Mouse (Mus musculus) midbrain, embryonic 11.5 days (tissue): Measurements from ENCODE around the gene Ap3b2. TPM values are rescaled to one million over a fixed set of nuclear protein-coding genes. Genes with fewer than 3 reads are reported as not detected.

Source experiments
- ATAC-seq: fragments of 200-750 bp; cut with Nextera tagmentation; 2 replicates; pipeline ENCODE4 v1.8.0; 2017; ENCODE audit warnings: moderate TSS enrichment, moderate library complexity; ENCODE audit not compliant: low FRiP score
- DNase-seq: peaks from one replicate; pipeline ENCODE4 v3.0.0; 2015; ENCODE audit warnings: low spot score; ENCODE audit errors: missing footprints
- H3K27ac ChIP-seq: fragments of 300-500 bp; sonication (generic); 2 replicates; pipeline ENCODE4 v1.5.1; 2014; ENCODE audit warnings: low read depth, low read length
- H3K27me3 ChIP-seq: fragments of 300-500 bp; sonication (generic); 2 replicates; pipeline ENCODE4 v1.6.1; 2014; ENCODE audit warnings: mild to moderate bottlenecking, low read length, moderate library complexity, mixed read lengths; ENCODE audit not compliant: control insufficient read depth, insufficient read depth
- H3K36me3 ChIP-seq: fragments of 300-500 bp; sonication (generic); 2 replicates; pipeline ENCODE4 v1.6.1; 2014; ENCODE audit warnings: mild to moderate bottlenecking, low read length, moderate library complexity, mixed read lengths; ENCODE audit not compliant: control insufficient read depth, insufficient read depth
- H3K4me1 ChIP-seq: fragments of 300-500 bp; sonication (generic); 2 replicates; pipeline ENCODE4 v1.6.1; 2014; ENCODE audit warnings: low read length; ENCODE audit not compliant: control insufficient read depth, insufficient read depth
- H3K4me2 ChIP-seq: fragments of 300-500 bp; sonication (generic); 2 replicates; pipeline ENCODE4 v1.6.1; 2014; ENCODE audit warnings: mild to moderate bottlenecking, moderate library complexity
- H3K4me3 ChIP-seq: fragments of 300-500 bp; sonication (generic); 2 replicates; pipeline ENCODE4 v1.5.1; 2014; ENCODE audit warnings: low read depth, low read length
- H3K9ac ChIP-seq: fragments of 300-500 bp; sonication (generic); 2 replicates; pipeline ENCODE4 v1.6.1; 2014; ENCODE audit warnings: low read length
- H3K9me3 ChIP-seq: fragments of 300-500 bp; sonication (generic); 2 replicates; pipeline ENCODE4 v1.6.1; 2016; ENCODE audit warnings: low read length; ENCODE audit not compliant: control insufficient read depth
- WGBS: fragments of 180-500 bp; shearing (Covaris S2); extraction: QIAGEN DNeasy Blood & Tissue Kit; methylation state at CpG from one replicate; pipeline ENCODE4 v1.1.7; 2014; 5-methylcytosine and 5-hydroxymethylcytosine counted together
- polyA plus RNA-seq: library from polyadenylated mRNA; unstranded; fragments of >200 nt; fragmentation: Nextera tagmentation; extraction: Ambion mirVana; gene quantifications from 2 replicates; pipeline ENCODE4 v1.2.1, GENCODE M21; 2014

Gene Ap3b2
- 33.4 and 34.4 TPM in 2 replicates for polyA plus RNA-seq

DNA sequence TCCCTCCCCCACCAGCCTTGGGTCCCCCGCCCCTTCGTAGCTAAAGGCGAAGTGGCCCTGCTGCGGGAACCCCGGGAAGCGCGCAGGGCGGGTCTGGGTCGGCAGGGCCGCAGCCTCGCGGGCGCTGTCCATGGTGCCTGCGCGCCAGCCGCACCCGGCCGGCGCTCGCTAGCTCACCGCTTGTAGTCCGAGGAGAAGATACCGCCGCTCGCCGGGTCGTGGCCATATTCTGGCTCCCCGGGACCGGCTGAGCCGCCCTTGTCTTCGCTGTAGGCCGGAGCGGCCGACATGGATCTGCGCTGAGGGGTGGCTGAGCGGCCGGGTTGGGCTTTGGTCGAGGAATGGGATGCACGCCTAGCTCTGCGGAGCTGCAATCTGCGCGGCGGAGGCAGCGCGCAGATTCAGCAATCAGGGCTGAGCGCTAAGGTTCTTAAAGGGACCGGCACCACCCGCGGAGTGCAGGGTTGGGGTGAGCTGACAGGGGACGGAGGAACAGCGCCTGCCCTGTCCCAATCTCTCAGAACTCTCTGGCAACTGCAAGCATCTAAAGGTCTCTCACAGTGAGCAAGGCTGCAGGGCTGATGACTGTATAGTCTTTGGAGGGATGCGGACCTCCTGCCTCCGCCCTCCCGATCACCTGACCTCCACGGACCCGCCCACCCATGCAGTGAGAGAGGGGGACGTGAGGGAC, at the start of gene Ap3b2:
Gene Ap3b2, minus strand, starts transcription at position 595 of the 691 bp plus-strand sequence.
- no peaks in the 10 kb centered on the region for H3K27me3 ChIP-seq
- H3K4me3 ChIP-seq, result peak within 1 kb of the TSS; percentile 70
- H3K4me1 ChIP-seq, result peaks cover 30% of the 10 kb centered on the region
- H3K9me3 ChIP-seq, result no peaks in the 10 kb centered on the region
- DNase-seq, result peak; percentile 97
- H3K9ac ChIP-seq, result peak within 1 kb of the TSS; percentile 62
- no peaks in the 10 kb centered on the region for H3K36me3 ChIP-seq
- peak; percentile 88 for ATAC-seq
- H3K4me2 ChIP-seq, result peak within 1 kb of the TSS; percentile 84
- WGBS, result under 1% methylated on average over 48 of the region's 57 CpGs
- H3K27ac ChIP-seq, result peak within 1 kb of the TSS; percentile 87

GRCm38 (mm10) chr7:81542934-81543333, 49.2 kb upstream of the Ap3b2 start:
- WGBS, result 81% methylated on average over 8 of the region's 8 CpGs
- peak; percentile 8 for DNase-seq
- Histone ChIP-seq H3K4me2 (no peak overlapping the region), H3K9me3 (no peaks in the 10 kb centered on the region), H3K4me3 (no peak overlapping the region), H3K36me3 (no peaks in the 10 kb centered on the region), H3K9ac (no peak overlapping the region), H3K27me3 (no peaks in the 10 kb centered on the region), H3K4me1 (0 out of 2 replicates have a peak, but pooled peaks cover 5% of the 10 kb centered on the region), H3K27ac (no peak overlapping the region)
- no peak for ATAC-seq

GRCm38 (mm10) chr7:81541924-81542524, 48.3 kb upstream of the Ap3b2 start:
- no peaks in the 10 kb centered on the region for H3K9me3 ChIP-seq
- 85% methylated on average over 7 of the region's 7 CpGs for WGBS
- no peak overlapping the region for H3K4me2 ChIP-seq
- ATAC-seq, result no peak
- 0 out of 2 replicates have a peak, but pooled peaks cover 5% of the 10 kb centered on the region for H3K4me1 ChIP-seq
- H3K36me3 ChIP-seq, result no peaks in the 10 kb centered on the region
- H3K27ac ChIP-seq, result no peak overlapping the region
- DNase-seq, result peak; percentile 51
- no peak overlapping the region for H3K4me3 ChIP-seq
- H3K27me3 ChIP-seq, result no peaks in the 10 kb centered on the region
- H3K9ac ChIP-seq, result no peak overlapping the region

DNA sequence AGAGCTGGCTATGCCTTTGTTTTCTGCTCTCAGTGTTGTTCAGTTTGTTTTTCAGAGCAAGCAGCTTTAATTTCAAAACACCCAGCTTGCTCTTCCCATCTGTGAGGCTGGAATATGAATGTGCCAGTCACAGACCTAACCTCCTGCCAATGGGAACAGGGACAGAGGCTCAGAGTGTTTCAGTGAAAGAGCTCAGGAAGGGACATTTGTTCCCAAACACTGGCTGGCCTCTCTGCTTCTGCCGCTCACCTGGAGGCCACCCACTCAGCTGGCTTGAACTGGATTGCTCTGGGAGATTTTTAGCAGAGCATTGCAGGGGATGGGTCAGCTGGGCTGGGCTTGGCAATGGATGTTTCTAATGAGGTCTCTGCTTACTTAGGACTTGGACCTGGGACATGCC, 47.3 kb upstream of the Ap3b2 start:
- 75% methylated on average over 1 of the region's 1 CpGs for WGBS
- H3K27me3 ChIP-seq, result no peaks in the 10 kb centered on the region
- no peak for ATAC-seq
- no peak overlapping the region for H3K4me3 ChIP-seq
- no peak overlapping the region for H3K27ac ChIP-seq
- H3K4me1 ChIP-seq, result 0 out of 2 replicates have a peak, but pooled peaks cover 2% of the 10 kb centered on the region
- H3K4me2 ChIP-seq, result no peak overlapping the region
- no peak overlapping the region for H3K9ac ChIP-seq
- no peaks in the 10 kb centered on the region for H3K36me3 ChIP-seq
- peak; percentile 61 for DNase-seq
- H3K9me3 ChIP-seq, result no peaks in the 10 kb centered on the region

DNA sequence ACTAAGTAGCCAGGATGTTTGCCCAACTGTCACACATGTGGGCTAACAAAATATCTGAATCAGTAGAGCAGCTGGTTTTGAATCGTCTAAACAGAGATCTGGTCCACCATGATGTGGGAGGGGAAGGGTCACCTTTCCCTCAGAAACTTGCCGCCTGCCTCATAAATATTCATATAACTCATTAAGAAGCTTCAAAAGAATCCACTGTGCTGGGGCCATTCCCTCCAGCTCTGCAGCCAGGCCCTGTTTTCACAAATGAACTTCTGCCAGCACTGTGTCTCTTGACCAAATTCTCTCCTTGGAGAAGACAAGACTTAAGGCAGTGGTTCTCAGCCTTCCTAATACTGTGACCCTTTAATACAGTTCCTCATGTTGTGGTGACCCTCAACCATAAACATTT, 45.8 kb upstream of the Ap3b2 start:
- H3K27ac ChIP-seq, result no peak overlapping the region
- no peak for DNase-seq
- H3K9me3 ChIP-seq, result no peaks in the 10 kb centered on the region
- no peaks in the 10 kb centered on the region for H3K27me3 ChIP-seq
- ATAC-seq, result peak; percentile 67; the same call in 1 of the 2 replicates
- no peaks in the 10 kb centered on the region; the same call in 1 of the 2 replicates for H3K36me3 ChIP-seq
- H3K4me2 ChIP-seq, result no peak overlapping the region
- H3K9ac ChIP-seq, result no peak overlapping the region
- H3K4me3 ChIP-seq, result no peak overlapping the region
- 17% methylated on average over 2 of the region's 2 CpGs for WGBS
- 0 out of 2 replicates have a peak, but pooled peaks cover 2% of the 10 kb centered on the region for H3K4me1 ChIP-seq

- DNase-seq, result peak; percentile 83
- H3K4me1 ChIP-seq, result 0 out of 2 replicates have a peak, but pooled peaks cover 2% of the 10 kb centered on the region
Observed at GRCm38 (mm10) chr7:81538070-81538675, 44.4 kb upstream of the Ap3b2 start.

GRCm38 (mm10) chr7:81536478-81536877, 42.8 kb upstream of the Ap3b2 start:
- DNase-seq, result peak; percentile 49
- 93% methylated on average over 4 of the region's 4 CpGs for WGBS
- H3K4me3 ChIP-seq, result no peak overlapping the region
- H3K27ac ChIP-seq, result no peak overlapping the region
- H3K27me3 ChIP-seq, result no peaks in the 10 kb centered on the region
- 0 out of 2 replicates have a peak, but pooled peaks cover 2% of the 10 kb centered on the region for H3K4me1 ChIP-seq
- H3K9ac ChIP-seq, result no peak overlapping the region
- peaks cover 12% of the 10 kb centered on the region; the same call in 1 of the 2 replicates for H3K36me3 ChIP-seq
- H3K4me2 ChIP-seq, result no peak overlapping the region
- ATAC-seq, result no peak
- H3K9me3 ChIP-seq, result no peaks in the 10 kb centered on the region

More at GRCm38 (mm10) chr7:81538070-81538675, 44.4 kb upstream of the Ap3b2 start:
- no peaks in the 10 kb centered on the region for H3K9me3 ChIP-seq
- 80% methylated on average over 2 of the region's 2 CpGs for WGBS
- H3K36me3 ChIP-seq, result peaks cover 6% of the 10 kb centered on the region; the same call in 1 of the 2 replicates
- no peak overlapping the region for H3K9ac ChIP-seq
- no peak overlapping the region for H3K4me2 ChIP-seq
- no peaks in the 10 kb centered on the region for H3K27me3 ChIP-seq
- no peak overlapping the region for H3K27ac ChIP-seq
- H3K4me3 ChIP-seq, result no peak overlapping the region
- no peak for ATAC-seq

DNA sequence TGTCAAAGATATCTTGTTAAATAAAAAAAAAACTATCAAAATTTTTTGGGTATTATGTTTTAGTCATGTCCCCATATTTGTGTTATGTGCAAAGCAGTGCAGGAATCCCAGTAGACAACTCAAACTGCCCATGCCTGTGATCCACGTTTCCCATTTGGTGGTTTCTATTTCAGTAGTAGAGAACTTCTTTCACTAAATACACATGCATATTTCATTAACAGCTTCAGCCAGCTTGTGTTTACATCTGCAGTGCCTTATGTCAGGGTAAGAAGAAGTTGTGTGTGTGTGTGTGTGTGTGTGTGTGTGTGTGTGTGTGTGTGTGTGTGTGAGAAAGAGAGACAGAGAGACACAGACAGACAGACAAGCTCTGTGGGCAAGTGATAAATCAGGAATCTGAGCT, 37.7 kb upstream of the Ap3b2 start:
- no peaks in the 10 kb centered on the region for H3K27me3 ChIP-seq
- H3K9me3 ChIP-seq, result no peaks in the 10 kb centered on the region
- DNase-seq (peak; percentile 56), ATAC-seq (no peak)
- no peaks in the 10 kb centered on the region for H3K4me1 ChIP-seq
- no peak overlapping the region for H3K4me3 ChIP-seq
- no peak overlapping the region for H3K4me2 ChIP-seq
- 96% methylated on average over 1 of the region's 1 CpGs for WGBS
- peaks cover 14% of the 10 kb centered on the region; the same call in 1 of the 2 replicates for H3K36me3 ChIP-seq
- no peak overlapping the region for H3K27ac ChIP-seq
- H3K9ac ChIP-seq, result no peak overlapping the region

GRCm38 (mm10) chr7:81528918-81529317, 35.2 kb upstream of the Ap3b2 start:
- Histone ChIP-seq H3K36me3 (peaks cover 13% of the 10 kb centered on the region; the same call in 1 of the 2 replicates), H3K4me3 (no peak overlapping the region), H3K4me1 (peaks cover 10% of the 10 kb centered on the region), H3K9ac (no peak overlapping the region), H3K9me3 (no peaks in the 10 kb centered on the region), H3K27me3 (no peaks in the 10 kb centered on the region), H3K27ac (no peak overlapping the region), H3K4me2 (no peak overlapping the region)
- ATAC-seq (no peak), DNase-seq (no peak)
- 94% methylated on average over 8 of the region's 8 CpGs for WGBS
